Mouse (Mus musculus) c-Kit-positive CD71-negative TER-119-negative erythroid progenitor cells, embryonic 14.5 days (primary cell): ENCODE data around the gene Gm10477.
"Not testable (repeated sequence)": the region's sequence is repeated elsewhere in the genome, so short reads cannot be mapped to it uniquely, and the experiment has no call there.

Experiments
- DNase-seq: peaks from one replicate; pipeline ENCODE4 v3.0.0-alpha.2; 2013; ENCODE audit warnings: low read depth

Gene Gm10477

GRCm38 (mm10) chrX:56524442-56524841 lies at the start of gene Gm10477:
Gene Gm10477 (plus strand): TSS chrX:56524742.
- DNase-seq = not testable (repeated sequence)

- no peak for DNase-seq
These were observed 47.0 kb upstream of the Gm10477 start for GRCm38 (mm10) chrX:56477553-56477952.

GRCm38 (mm10) chrX:56481906-56482305 lies 42.6 kb upstream of the Gm10477 start:
- DNase-seq = peak; percentile 16

GRCm38 (mm10) chrX:56489758-56490157 lies 34.8 kb upstream of the Gm10477 start:
- DNase-seq = peak; percentile 58

- DNase-seq = no peak
These were observed 27.3 kb upstream of the Gm10477 start for GRCm38 (mm10) chrX:56497241-56497640.

GRCm38 (mm10) chrX:56531266-56531665 lies 6.7 kb downstream of the Gm10477 start:
- DNase-seq = peak; percentile 28

- peak; percentile 1 for DNase-seq
These were observed 12.6 kb downstream of the Gm10477 start for GRCm38 (mm10) chrX:56537162-56537561.

GRCm38 (mm10) chrX:56549506-56549905 lies 25.0 kb downstream of the Gm10477 start, which contains the start of gene Gm648:
Gene Gm648 (minus strand): TSS chrX:56549606.
- DNase-seq = no peak

GRCm38 (mm10) chrX:56553584-56553983 lies 29.0 kb downstream of the Gm10477 start:
- DNase-seq = no peak

- peak; percentile 6 for DNase-seq
These were observed 47.9 kb downstream of the Gm10477 start for GRCm38 (mm10) chrX:56572465-56572864.
